ENCODE assay signal across 9 mouse cellular contexts in genomic region chr4:133017597-133018262, GRCm38 (mm10). TPM values are rescaled to one million over a fixed set of nuclear protein-coding genes. Genes with fewer than 3 reads are reported as not detected.
DNase-seq lines count a peak whose midpoint lies in the region; ATAC-seq lines count a peak whose summit lies in the region.
"Had no signal": no experiment of that assay in that cellular context is flagged by ENCODE, and none has a peak within 500 bp of the region (broad histone marks: within the 10 kb centered on the region; RNA-seq: fewer than 3 reads in every experiment).

No protein-coding gene starts in this region.

- ATAC-seq in forebrain, embryonic 13.5 days: no peak
- ATAC-seq in forebrain, embryonic 11.5 days (replicated peaks; ENCODE audit: low FRiP score): no peak
- ATAC-seq in embryonic facial prominence, embryonic 14.5 days (ENCODE audit: low read depth): no peak
- ATAC-seq in midbrain, embryonic 15.5 days (replicated peaks): no peak

- peaks cover 95% of the 10 kb centered on the region for H3K4me1 ChIP-seq in forebrain, embryonic 13.5 days
- H3K4me1 ChIP-seq in forebrain, embryonic 11.5 days (replicated peaks; ENCODE audit: control insufficient read depth, insufficient read depth, low read length): peaks cover 45% of the 10 kb centered on the region
- H3K4me1 ChIP-seq in embryonic facial prominence, embryonic 14.5 days (ENCODE audit: control insufficient read depth, insufficient read depth, low read length): peaks cover 89% of the 10 kb centered on the region
- H3K4me1 ChIP-seq in midbrain, embryonic 15.5 days: peaks cover 97% of the 10 kb centered on the region

- WGBS in forebrain, embryonic 13.5 days: 56% methylated on average over 6 of the region's 6 CpGs
- 55% methylated on average over 6 of the region's 6 CpGs for WGBS in forebrain, embryonic 11.5 days
- 36% methylated on average over 6 of the region's 6 CpGs for WGBS in embryonic facial prominence, embryonic 14.5 days
- 64% methylated on average over 6 of the region's 6 CpGs for WGBS in midbrain, embryonic 15.5 days

- no peaks in the 10 kb centered on the region for H3K27me3 ChIP-seq in forebrain, embryonic 13.5 days
- H3K27me3 ChIP-seq in forebrain, embryonic 11.5 days (ENCODE audit: control insufficient read depth, insufficient read depth, low read length): no peaks in the 10 kb centered on the region
- no peaks in the 10 kb centered on the region for H3K27me3 ChIP-seq in embryonic facial prominence, embryonic 14.5 days (replicated peaks; ENCODE audit: control insufficient read depth, insufficient read depth, low read length)
- no peaks in the 10 kb centered on the region for H3K27me3 ChIP-seq in midbrain, embryonic 15.5 days (replicated peaks)

- 0 out of 2 replicates have a peak overlapping the region, but pooled peaks have one; percentile 16 for H3K9ac ChIP-seq in forebrain, embryonic 13.5 days
- H3K9ac ChIP-seq in forebrain, embryonic 11.5 days (ENCODE audit: low read length): no peak overlapping the region
- H3K9ac ChIP-seq in embryonic facial prominence, embryonic 14.5 days (ENCODE audit: low read depth, low read length): no peak overlapping the region
- H3K9ac ChIP-seq in midbrain, embryonic 15.5 days: 0 out of 2 replicates have a peak overlapping the region, but pooled peaks have one; percentile 12

- peak overlapping the region; percentile 32; the same call in 1 of the 2 replicates for H3K4me2 ChIP-seq in forebrain, embryonic 13.5 days
- H3K4me2 ChIP-seq in forebrain, embryonic 11.5 days (ENCODE audit: low read depth, low read length, severe bottlenecking): no peak overlapping the region
- peak overlapping the region; percentile 90; the same call in 1 of the 2 replicates for H3K4me2 ChIP-seq in embryonic facial prominence, embryonic 14.5 days (ENCODE audit: low read depth, low read length)
- no peak overlapping the region for H3K4me2 ChIP-seq in midbrain, embryonic 15.5 days

- no peaks in the 10 kb centered on the region for H3K36me3 ChIP-seq in forebrain, embryonic 13.5 days (ENCODE audit: poor library complexity, severe bottlenecking)
- no peaks in the 10 kb centered on the region for H3K36me3 ChIP-seq in forebrain, embryonic 11.5 days (ENCODE audit: control insufficient read depth, insufficient read depth, low read length)
- no peaks in the 10 kb centered on the region for H3K36me3 ChIP-seq in embryonic facial prominence, embryonic 14.5 days (ENCODE audit: control insufficient read depth, insufficient read depth, low read length)
- no peaks in the 10 kb centered on the region for H3K36me3 ChIP-seq in midbrain, embryonic 15.5 days (replicated peaks)

- no peak overlapping the region for H3K27ac ChIP-seq in forebrain, embryonic 13.5 days
- no peak overlapping the region for H3K27ac ChIP-seq in forebrain, embryonic 11.5 days (ENCODE audit: low read depth, low read length)
- H3K27ac ChIP-seq in embryonic facial prominence, embryonic 14.5 days (replicated peaks; ENCODE audit: low read depth, low read length): no peak overlapping the region
- no peak overlapping the region for H3K27ac ChIP-seq in midbrain, embryonic 15.5 days

- no peak overlapping the region for H3K4me3 ChIP-seq in forebrain, embryonic 13.5 days
- H3K4me3 ChIP-seq in forebrain, embryonic 11.5 days (ENCODE audit: low read depth, low read length): no peak overlapping the region
- H3K4me3 ChIP-seq in embryonic facial prominence, embryonic 14.5 days (ENCODE audit: low read depth, low read length): no peak overlapping the region
- H3K4me3 ChIP-seq in midbrain, embryonic 15.5 days: no peak overlapping the region
- H3K4me3 ChIP-seq: heart, adult 2 months had no signal

- no peak for DNase-seq in forebrain, embryonic 11.5 days (ENCODE audit: low spot score)
- DNase-seq in layer of hippocampus, adult 18-20 months (ENCODE audit: low spot score in 2 of 2): peak; percentile 68 to 74
- no peak for DNase-seq in layer of hippocampus, postnatal 36 days
- no peak for DNase-seq in embryonic facial prominence, embryonic 14.5 days (ENCODE audit: low spot score)
- no peak for DNase-seq in ovary, postnatal 14 days (ENCODE audit: low spot score)
- DNase-seq in cerebellum, adult 8-10 months: no peak

- no peaks in the 10 kb centered on the region for H3K9me3 ChIP-seq in forebrain, embryonic 13.5 days (replicated peaks)
- no peaks in the 10 kb centered on the region for H3K9me3 ChIP-seq in forebrain, embryonic 11.5 days (ENCODE audit: control insufficient read depth, low read length)
- no peaks in the 10 kb centered on the region for H3K9me3 ChIP-seq in embryonic facial prominence, embryonic 14.5 days (ENCODE audit: control insufficient read depth, low read length)
- H3K9me3 ChIP-seq in midbrain, embryonic 15.5 days: no peaks in the 10 kb centered on the region

RNA-seq across cellular contexts. Expression of gene Ahdc1, which starts 6.7 kb away (rescaled TPM):
- polyA plus RNA-seq in forebrain, embryonic 13.5 days (2015; fragmentation: Nextera tagmentation; extraction: Ambion mirVana): 7.3 and 8.1 TPM in 2 replicates
- polyA plus RNA-seq in forebrain, embryonic 11.5 days (2014; fragmentation: Nextera tagmentation; extraction: Ambion mirVana): 5.5 and 7.5 TPM in 2 replicates
- total RNA-seq in layer of hippocampus, adult 18-20 months (2021): 100 to 1,000 TPM; 114 to 116 TPM
- 100 to 1,000 TPM; 111 to 113 TPM for total RNA-seq in layer of hippocampus, postnatal 36 days (2021)
- polyA plus RNA-seq in embryonic facial prominence, embryonic 14.5 days (2014; fragmentation: Nextera tagmentation; extraction: Ambion mirVana): 11.0 and 11.7 TPM in 2 replicates
- polyA plus RNA-seq in midbrain, embryonic 15.5 days (2015; fragmentation: Nextera tagmentation; extraction: Ambion mirVana): 13.5 and 14.4 TPM in 2 replicates

RNA-seq across cellular contexts. Expression of gene Fgr, which starts 43.8 kb away (rescaled TPM):
- polyA plus RNA-seq in forebrain, embryonic 13.5 days (2015; fragmentation: Nextera tagmentation; extraction: Ambion mirVana): not detected in 2 replicates
- polyA plus RNA-seq in forebrain, embryonic 11.5 days (2014; fragmentation: Nextera tagmentation; extraction: Ambion mirVana): 0.13 TPM in 1 of 2 replicates, not detected in the other
- total RNA-seq in layer of hippocampus, adult 18-20 months (2021): under 1 TPM; 0.13 to 0.35 TPM
- total RNA-seq in layer of hippocampus, postnatal 36 days (2021): under 1 TPM in 1 of 2 experiments, not detected in 1; 0.66 TPM
- 0.48 and 0.85 TPM in 2 replicates for polyA plus RNA-seq in embryonic facial prominence, embryonic 14.5 days (2014; fragmentation: Nextera tagmentation; extraction: Ambion mirVana)
- 0.06 and 0.27 TPM in 2 replicates for polyA plus RNA-seq in midbrain, embryonic 15.5 days (2015; fragmentation: Nextera tagmentation; extraction: Ambion mirVana)

Comparison
In these comparisons a context has a peak if more than half of its experiments do, and no peak if none do; other contexts are left out.
1. H3K4me2 ChIP-seq: peak in forebrain, embryonic 13.5 days (single experiment) and embryonic facial prominence, embryonic 14.5 days (single experiment); none in forebrain, embryonic 11.5 days (single experiment) and midbrain, embryonic 15.5 days (single experiment).
2. H3K9ac ChIP-seq: peak in forebrain, embryonic 13.5 days (single experiment) and midbrain, embryonic 15.5 days (single experiment); none in forebrain, embryonic 11.5 days (single experiment) and embryonic facial prominence, embryonic 14.5 days (single experiment).
3. DNase-seq: peak in layer of hippocampus, adult 18-20 months (2 of 2); none in forebrain, embryonic 11.5 days (single experiment), layer of hippocampus, postnatal 36 days (0 of 2), embryonic facial prominence, embryonic 14.5 days (single experiment), ovary, postnatal 14 days (single experiment) and cerebellum, adult 8-10 months (single experiment).